ENCODE assay signal across 25 mouse cellular contexts in the genomic region with DNA sequence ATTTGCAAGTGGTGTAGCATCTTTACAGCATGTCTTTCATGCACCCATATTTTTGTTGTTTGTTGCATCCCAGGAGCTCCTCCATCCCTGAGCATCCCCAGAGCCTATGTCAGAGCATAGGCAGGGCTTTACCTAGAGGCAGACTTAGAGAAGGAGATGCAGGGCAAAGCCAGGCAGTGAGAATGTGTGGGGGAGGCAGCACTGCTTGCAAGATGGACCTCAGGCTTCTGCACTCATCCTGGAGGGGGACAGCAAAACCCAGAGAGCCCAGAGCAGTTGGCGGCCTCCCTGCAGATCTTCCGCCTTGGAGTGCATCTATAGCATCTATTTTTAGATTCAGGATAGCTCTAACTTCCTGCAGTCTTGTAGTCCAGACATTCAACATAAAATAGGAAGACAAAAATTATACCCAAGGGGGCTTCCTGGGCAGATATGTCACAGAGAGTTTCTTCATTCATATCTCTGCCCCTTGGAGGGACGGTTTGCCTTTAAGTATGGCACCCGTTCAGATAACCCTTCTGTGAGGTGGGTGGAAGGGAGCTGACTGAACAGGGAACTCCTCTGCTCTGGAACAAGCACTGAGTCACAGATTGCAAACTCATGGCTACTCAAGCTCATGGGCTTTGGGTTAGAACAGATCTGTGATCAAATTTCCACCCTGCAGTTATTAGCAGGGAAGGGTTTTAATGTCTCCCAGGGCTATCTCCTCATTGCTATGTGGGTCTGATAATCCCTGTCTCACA. TPM values are rescaled to one million over a fixed set of nuclear protein-coding genes. Genes with fewer than 3 reads are reported as not detected.
"Had no signal": no experiment of that assay in that cellular context is flagged by ENCODE, and none has a peak within 500 bp of the region (broad histone marks: within the 10 kb centered on the region; RNA-seq: fewer than 3 reads in every experiment).

No protein-coding gene starts in this region.

- H3K9me3 ChIP-seq: kidney, embryonic 15.5 days; liver, embryonic 13.5 days; midbrain, embryonic 13.5 days; stomach, embryonic 15.5 days had no signal

- H3K9ac ChIP-seq: kidney, embryonic 15.5 days; liver, embryonic 13.5 days; midbrain, embryonic 13.5 days; stomach, embryonic 15.5 days had no signal

- H3K27me3 ChIP-seq: kidney, embryonic 15.5 days; midbrain, embryonic 13.5 days; stomach, embryonic 15.5 days had no signal

- DNase-seq: kidney, adult 8-10 months; kidney, postnatal 10 days; kidney, postnatal 36 days; liver, embryonic 13.5 days; lung, adult 2 months; lung, postnatal 14 days; lung, postnatal 4 days; right cerebral cortex, postnatal 25 days; spleen, adult 18-20 months had no signal

- H3K4me2 ChIP-seq: kidney, embryonic 15.5 days; liver, embryonic 13.5 days; midbrain, embryonic 13.5 days; stomach, embryonic 15.5 days had no signal

- H3K4me1 ChIP-seq: kidney, embryonic 15.5 days; liver, embryonic 13.5 days; midbrain, embryonic 13.5 days; stomach, embryonic 15.5 days had no signal

- H3K36me3 ChIP-seq: kidney, embryonic 15.5 days; liver, embryonic 13.5 days; midbrain, embryonic 13.5 days; stomach, embryonic 15.5 days had no signal

- H3K27ac ChIP-seq: kidney, embryonic 15.5 days; left cerebral cortex, adult 2 months; liver, embryonic 13.5 days; midbrain, embryonic 13.5 days; stomach, embryonic 15.5 days had no signal

- H3K4me3 ChIP-seq: kidney, embryonic 15.5 days; left cerebral cortex, adult 2 months; liver, embryonic 13.5 days; midbrain, embryonic 13.5 days; stomach, embryonic 15.5 days had no signal

- ATAC-seq: intestine, postnatal 0 days; midbrain, embryonic 13.5 days had no signal

RNA-seq across cellular contexts. Expression of gene Dntt, which starts 6.9 kb away (rescaled TPM):
- total RNA-seq: layer of hippocampus, postnatal 25 days; left cerebral cortex, adult 2 months; left cerebral cortex, postnatal 36 days; midbrain, postnatal 0 days had no signal
- polyA plus RNA-seq: intestine, embryonic 14.5 days; intestine, postnatal 0 days; limb, embryonic 11.5 days; limb, embryonic 14.5 days; liver, embryonic 16.5 days; lung, embryonic 16.5 days had no signal

RNA-seq across cellular contexts. Expression of gene Opalin, which starts 40.9 kb away (rescaled TPM):
- total RNA-seq: liver, adult 2 months; megakaryocyte, adult 5-6 weeks; midbrain, postnatal 0 days had no signal
- polyA plus RNA-seq: intestine, embryonic 14.5 days; intestine, postnatal 0 days; kidney, embryonic 15.5 days; limb, embryonic 11.5 days; limb, embryonic 14.5 days; liver, adult 2 months; liver, embryonic 13.5 days; liver, embryonic 16.5 days; lung, adult 2 months; lung, embryonic 16.5 days; midbrain, embryonic 13.5 days; midbrain, postnatal 0 days; neural tube, embryonic 11.5 days; stomach, embryonic 15.5 days had no signal
